Comparison of ENCODE assay signal across 8 mouse cellular contexts in the genomic region with DNA sequence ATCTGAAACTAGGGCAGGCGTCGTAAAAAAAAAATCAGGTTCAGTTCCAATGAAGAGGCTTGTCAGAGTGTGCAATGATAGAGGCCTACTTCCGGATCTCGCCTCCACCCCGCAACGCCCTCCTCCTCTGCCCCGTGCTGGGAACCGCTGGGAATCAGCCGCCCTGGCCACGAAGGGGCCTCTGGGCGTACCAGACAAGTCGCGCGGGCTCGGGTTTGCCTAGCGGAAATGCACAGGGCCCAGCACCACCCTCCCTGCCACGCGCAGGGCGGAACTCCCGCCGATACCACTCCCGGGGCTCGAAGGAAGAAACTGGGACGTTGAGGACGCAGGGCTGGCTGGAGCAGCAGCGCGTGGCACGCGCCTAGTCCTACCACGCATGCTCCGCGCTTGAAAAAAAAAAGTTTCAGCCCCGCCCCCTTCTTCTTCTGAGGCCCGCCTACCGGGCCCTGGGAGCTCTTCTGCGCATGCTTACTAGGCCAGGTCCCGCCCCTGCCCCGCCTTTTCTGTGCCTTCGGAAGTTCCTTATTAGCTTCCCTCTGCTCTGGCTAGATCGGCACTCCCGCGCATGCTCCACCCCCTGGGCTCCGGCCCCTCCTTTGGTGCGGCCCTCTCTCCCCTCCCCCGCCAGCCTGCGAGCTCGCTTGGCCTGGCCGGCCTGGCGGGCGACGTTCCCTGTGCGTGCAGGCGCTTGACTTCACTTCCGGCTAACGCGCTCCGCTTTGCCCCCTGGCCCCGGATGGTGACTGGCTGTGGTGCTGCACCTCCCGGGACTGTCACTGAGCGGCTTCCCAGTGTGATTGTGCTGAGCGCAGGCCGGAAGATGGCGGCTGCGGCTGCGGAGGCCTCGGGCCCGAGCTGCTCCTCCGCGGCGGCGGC. TPM values are rescaled to one million over a fixed set of nuclear protein-coding genes. Genes with fewer than 3 reads are reported as not detected.
A peak's percentile ranks its signal among the peaks of the same experiment; 100 is the strongest.
DNase-seq lines count a peak whose midpoint lies in the region; ATAC-seq and TF ChIP-seq lines count a peak whose summit lies in the region.

A gene (plus strand): TSS at position 567 of the 879 bp plus-strand sequence.

- peak within 1 kb of the TSS; percentile 96 for H3K9ac ChIP-seq in lung, postnatal 0 days (replicated peaks; ENCODE audit: low read depth)

- DNase-seq in MN1 (ENCODE audit: low spot score) = peak; percentile 100
- peak; percentile 100 for DNase-seq in cerebellum, adult 9-10 months
- peak; percentile 100 for DNase-seq in hindbrain, embryonic 10.5 days (ENCODE audit: low spot score)
- peak; percentile 100 for DNase-seq in layer of hippocampus, adult 9-11 months
- DNase-seq in lung, postnatal 0 days (ENCODE audit: low spot score) = peak; percentile 100
- peak; percentile 99 for DNase-seq in ovary, postnatal 14 days (ENCODE audit: low spot score)
- DNase-seq in thymus, postnatal 14 days = peak; percentile 100

- H3K27ac ChIP-seq in hindbrain, embryonic 10.5 days = peak within 1 kb of the TSS; percentile 98
- H3K27ac ChIP-seq in lung, postnatal 0 days (ENCODE audit: low read length) = peak within 1 kb of the TSS; percentile 98

- TF ChIP-seq EP300 in lung, postnatal 0 days (IDR thresholded peaks at IDR 0.05) = no peak

- WGBS in hindbrain, embryonic 10.5 days = under 1% methylated on average over 71 of the region's 71 CpGs
- 2% methylated on average over 61 of the region's 71 CpGs for WGBS in lung, postnatal 0 days

- peak within 1 kb of the TSS; percentile 69 for H3K4me2 ChIP-seq in lung, postnatal 0 days (replicated peaks; ENCODE audit: low read depth, low read length)

- H3K4me3 ChIP-seq in hindbrain, embryonic 10.5 days = peak within 1 kb of the TSS; percentile 97
- H3K4me3 ChIP-seq in lung, postnatal 0 days (ENCODE audit: low read depth, low read length) = peak within 1 kb of the TSS; percentile 94

- no peaks in the 10 kb centered on the region for H3K27me3 ChIP-seq in hindbrain, embryonic 10.5 days (ENCODE audit: insufficient read depth, poor library complexity, severe bottlenecking)
- H3K27me3 ChIP-seq in lung, postnatal 0 days (replicated peaks; ENCODE audit: insufficient read depth, low read length) = no peaks in the 10 kb centered on the region

- ATAC-seq in frontal cortex, adult (ENCODE audit: low TSS enrichment) = peak; percentile 92
- ATAC-seq in lung, postnatal 0 days = peak; percentile 95

- H3K9me3 ChIP-seq in hindbrain, embryonic 10.5 days = no peaks in the 10 kb centered on the region
- H3K9me3 ChIP-seq in lung, postnatal 0 days (ENCODE audit: low read length) = no peaks in the 10 kb centered on the region

- peaks cover 4% of the 10 kb centered on the region; the same call in 1 of the 2 replicates for H3K36me3 ChIP-seq in hindbrain, embryonic 10.5 days
- H3K36me3 ChIP-seq in lung, postnatal 0 days (ENCODE audit: insufficient read depth, low read length) = no peaks in the 10 kb centered on the region

- TF ChIP-seq CTCF in lung, postnatal 0 days (IDR thresholded peaks at IDR 0.05) = peak; percentile 38

- H3K4me1 ChIP-seq in hindbrain, embryonic 10.5 days (replicated peaks) = peaks cover 23% of the 10 kb centered on the region
- H3K4me1 ChIP-seq in lung, postnatal 0 days (ENCODE audit: insufficient read depth, low read depth, low read length) = peaks cover 9% of the 10 kb centered on the region; the same call in 1 of the 2 replicates

RNA-seq across cellular contexts. Expression of the gene that starts here (rescaled TPM):
- polyA plus RNA-seq in hindbrain, embryonic 10.5 days (2016; fragmentation: Nextera tagmentation; extraction: Ambion mirVana) = 78.8 and 80.4 TPM in 2 replicates
- 104 and 108 TPM in 2 replicates for polyA plus RNA-seq in lung, postnatal 0 days (2015; fragmentation: Nextera tagmentation; extraction: Ambion mirVana)

Comparison
In these comparisons a context has a peak if more than half of its experiments do, and no peak if none do; other contexts are left out.
1. Peak in every context shown above with its lines: DNase-seq, ATAC-seq, H3K4me3 ChIP-seq and H3K27ac ChIP-seq.